Mouse (Mus musculus) Patski (cell line): ENCODE results near the gene Snapc2. TPM values are rescaled to one million over a fixed set of nuclear protein-coding genes. Genes with fewer than 3 reads are reported as not detected.
A peak's percentile ranks its signal among the peaks of the same experiment; 100 is the strongest.

ENCODE experiments used
- ATAC-seq: fragments of 100-300 bp; one replicate; pipeline ENCODE4 v1.8.0; 2021
- CTCF ChIA-PET: fragments of 350-600 bp; sonication (Branson Sonifier 250); formaldehyde crosslinking; loops from one replicate; lab custom pipeline; 2022; ENCODE audit warnings: inconsistent platforms; lab: Charles Lee
- POLR2A ChIA-PET: fragments of 350-600 bp; sonication (Branson Sonifier 250); formaldehyde crosslinking; loops from one replicate; lab custom pipeline; 2022; ENCODE audit warnings: antibody characterized with exemption, inconsistent platforms; lab: Charles Lee
- DNase-seq: peaks from one replicate; pipeline ENCODE4 v3.0.0-alpha.2; 2011; ENCODE audit warnings: low read depth, low spot score
- H3K27me3 ChIP-seq: fragments of 371-371 bp; one replicate; pipeline ENCODE4 v1.5.1; 2021
- CTCF ChIP-seq: fragments of 100-300 bp; IDR thresholded peaks from one replicate; pipeline ENCODE4 v1.5.1; 2021
- in situ Hi-C: fragments of 300-500 bp; cut with MboI; formaldehyde crosslinking; loops from 3 replicates; pipeline ENCODE4 v1.11.1; 2018; ENCODE audit warnings: low pct_unique_long_range_greater_than_20kb, mixed read lengths
- polyA plus RNA-seq: library from polyadenylated mRNA; unstranded; gene quantifications from one replicate; pipeline ENCODE4 v1.2.3, GENCODE M21; 2021

Snapc2 gene
- polyA plus RNA-seq, 1 experiment from 2014 or later: 42.7 TPM

GRCm38 (mm10) chr8:4237814-4238433, 15.0 kb upstream of the Snapc2 start:
- H3K27me3 ChIP-seq: no peaks in the 10 kb centered on the region
- in situ Hi-C loops: no loop called here
- ChIA-PET CTCF (interaction anchor here (0.7 to 4.8 kb wide), 6 partner anchors 9 to 38 kb away, joined by 3 to 37 read pairs (median 4); partner anchors contain the start of gene Tgfbr3l), POLR2A (interaction anchor here (0.7 to 3.7 kb wide), 2 partner anchors 12 to 65 kb away, joined by 3 to 20 read pairs; partner anchors contain the start of gene Tgfbr3l)
- DNase-seq (no peak), ATAC-seq (no peak)
- TF ChIP-seq CTCF: no peak

GRCm38 (mm10) chr8:4238434-4239192, 14.3 kb upstream of the Snapc2 start, which contains the start of the genes Map2k7 and Gm49320:
Gene Map2k7 (plus strand): TSS chr8:4238740.
Gene Gm49320 (plus strand): TSS chr8:4238865.
- in situ Hi-C loops: no loop called here
- ATAC-seq: peak; percentile 87
- TF ChIP-seq CTCF: no peak
- ChIA-PET CTCF (interaction anchor here (0.7 to 4.8 kb wide), 5 partner anchors 10 to 39 kb away, joined by 3 to 37 read pairs (median 3); partner anchors contain the start of gene Tgfbr3l), POLR2A (interaction anchor here (0.7 to 3.7 kb wide), 5 partner anchors 11 to 65 kb away, joined by 3 to 20 read pairs (median 3); partner anchors contain the start of gene Tgfbr3l)
- peak; percentile 98 for DNase-seq
- H3K27me3 ChIP-seq: no peaks in the 10 kb centered on the region

GRCm38 (mm10) chr8:4239193-4239890, 13.5 kb upstream of the Snapc2 start:
- ATAC-seq (no peak), DNase-seq (no peak)
- ChIA-PET POLR2A (interaction anchor here (0.9 to 3.7 kb wide), 4 partner anchors 10 to 37 kb away, joined by 3 to 20 read pairs (median 3); partner anchors contain the start of gene Tgfbr3l), CTCF (interaction anchor here (1.5 to 4.8 kb wide), 3 partner anchors 10 to 39 kb away, joined by 3 to 37 read pairs (median 12); partner anchors contain the start of gene Tgfbr3l)
- no peaks in the 10 kb centered on the region for H3K27me3 ChIP-seq
- in situ Hi-C loops: no loop called here
- no peak for TF ChIP-seq CTCF

GRCm38 (mm10) chr8:4245061-4245460, 7.8 kb upstream of the Snapc2 start:
- no peak for DNase-seq
- POLR2A ChIA-PET: no interaction called here
- H3K27me3 ChIP-seq: no peaks in the 10 kb centered on the region
- ATAC-seq: no peak
- no peak for TF ChIP-seq CTCF
- in situ Hi-C loops: no loop called here
- CTCF ChIA-PET: interaction anchor here (1.2 to 2.1 kb wide), 2 partner anchors 32 to 52 kb away, joined by 3 to 5 read pairs; no protein-coding TSS in a partner anchor

DNA sequence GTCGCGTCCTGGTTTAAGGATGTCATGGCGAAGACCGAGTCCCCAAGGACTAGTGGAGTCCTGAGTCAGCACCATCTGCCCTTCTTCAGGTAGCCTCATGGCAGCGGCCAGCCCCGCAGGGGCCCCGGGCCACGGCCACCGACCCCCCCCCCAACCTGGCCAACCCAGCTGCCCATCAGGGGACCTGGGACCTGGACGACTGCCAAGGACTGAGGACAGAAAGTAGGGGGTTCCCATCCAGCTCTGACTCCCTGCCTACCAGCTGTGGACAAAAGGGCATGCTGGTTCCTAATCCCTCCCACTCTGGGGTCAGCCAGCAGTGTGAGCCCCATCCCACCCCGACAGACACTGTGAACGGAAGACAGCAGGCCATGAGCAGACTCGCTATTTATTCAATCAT, 7.1 kb upstream of the Snapc2 start:
- no peak for ATAC-seq

GRCm38 (mm10) chr8:4247241-4247640, 5.6 kb upstream of the Snapc2 start:
- in situ Hi-C loops: no loop called here
- H3K27me3 ChIP-seq: no peaks in the 10 kb centered on the region
- TF ChIP-seq CTCF: no peak
- DNase-seq: no peak
- ChIA-PET CTCF (interaction anchor here (5.0 kb wide), 1 partner anchor 7 kb away, joined by 37 read pairs; the partner anchor contains the start of genes Gm49320 and Map2k7), POLR2A (no interaction called here)
- ATAC-seq: no peak

More for the DNA sequence above, 7.1 kb upstream of the Snapc2 start:
- no peak for DNase-seq
- ChIA-PET CTCF (interaction anchor here (2.1 kb wide), 1 partner anchor 33 kb away, joined by 5 read pairs; no protein-coding TSS in a partner anchor), POLR2A (no interaction called here)
- no peak for TF ChIP-seq CTCF
- no peaks in the 10 kb centered on the region for H3K27me3 ChIP-seq
- in situ Hi-C loops: no loop called here

DNA sequence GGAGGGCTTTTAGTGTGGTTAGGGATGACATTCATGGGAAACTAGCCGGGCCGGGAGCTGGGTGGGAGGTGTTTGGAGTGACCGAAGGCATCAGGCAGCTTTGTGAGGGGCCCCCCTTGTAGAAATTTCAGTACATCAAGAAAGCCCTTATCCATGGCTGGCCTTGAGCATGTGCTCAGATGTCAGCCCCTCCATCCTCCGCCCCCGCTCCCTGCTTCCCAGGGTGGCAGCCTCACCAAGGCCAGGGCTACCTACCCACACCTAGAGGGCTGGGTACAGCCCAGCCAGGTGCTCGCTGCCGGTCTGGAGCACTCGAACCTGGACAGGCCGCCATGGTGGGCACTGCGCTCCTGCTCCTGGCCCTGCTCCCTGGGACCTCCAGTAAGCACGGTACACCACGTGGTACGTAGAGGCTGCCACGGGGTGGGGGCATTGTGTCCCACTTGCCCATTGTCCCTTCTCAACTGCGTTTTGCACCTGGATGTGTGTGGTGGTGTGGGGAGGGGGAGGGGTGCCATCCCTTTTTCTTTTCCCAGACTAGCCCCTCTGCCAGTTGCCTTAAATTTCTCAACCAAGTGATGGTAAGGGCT, 4.8 kb upstream of the Snapc2 start, which contains the start of gene Tgfbr3l:
Gene Tgfbr3l, plus strand, starts transcription at position 264 of the 590 bp plus-strand sequence.
- ChIA-PET POLR2A (interaction anchor here (3.8 kb wide), 1 partner anchor 8 kb away, joined by 20 read pairs; the partner anchor contains the start of genes Gm49320 and Map2k7), CTCF (interaction anchor here (5.0 kb wide), 1 partner anchor 8 kb away, joined by 37 read pairs; the partner anchor contains the start of genes Gm49320 and Map2k7)
- DNase-seq (no peak), ATAC-seq (no peak)
- in situ Hi-C loops: no loop called here
- no peak for TF ChIP-seq CTCF
- H3K27me3 ChIP-seq: no peaks in the 10 kb centered on the region

GRCm38 (mm10) chr8:4249213-4249612, 3.7 kb upstream of the Snapc2 start:
- no peak for TF ChIP-seq CTCF

DNA sequence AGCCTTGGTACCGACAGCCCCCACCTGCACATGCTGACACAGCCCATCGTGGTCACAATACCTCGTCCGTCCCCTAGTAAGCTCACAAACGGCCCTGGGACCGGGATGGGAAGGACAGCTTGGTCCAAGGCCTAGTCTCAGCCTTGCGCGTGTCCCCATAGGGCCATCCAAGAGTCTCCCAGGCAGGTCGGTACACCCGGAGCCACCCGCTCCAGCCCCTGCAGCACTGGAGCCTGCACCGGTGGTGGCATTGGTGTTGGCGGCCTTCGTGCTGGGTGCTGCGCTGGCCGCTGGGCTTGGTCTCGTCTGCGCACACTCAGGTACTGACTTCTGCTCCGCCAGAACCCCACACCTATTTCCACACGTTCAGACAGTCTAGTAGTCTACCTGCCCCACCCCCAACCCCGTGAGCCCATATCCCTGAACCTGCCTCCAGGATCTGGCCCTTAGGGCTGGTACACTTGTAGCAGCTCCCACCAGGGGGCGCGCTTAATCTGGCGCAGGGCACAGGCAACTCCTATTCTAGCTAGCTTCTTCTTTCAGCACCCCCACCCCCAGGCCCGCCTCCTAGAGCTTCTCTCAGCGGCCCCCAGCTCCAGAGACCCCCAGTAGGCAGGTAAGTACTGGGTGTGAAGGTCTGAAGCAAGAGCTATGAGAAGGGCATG, 2.4 kb upstream of the Snapc2 start:
- in situ Hi-C loops: loop anchor here (5.0 kb wide), 1 partner anchor 122 kb away; no protein-coding TSS in a partner anchor
- DNase-seq (no peak), ATAC-seq (peak; percentile 46)
- no peak for TF ChIP-seq CTCF
- CTCF ChIA-PET: interaction anchor here (0.7 to 5.0 kb wide), 14 partner anchors 11 to 122 kb away, joined by 3 to 37 read pairs (median 4); partner anchors contain the start of genes Gm49320 and Map2k7
- no peaks in the 10 kb centered on the region for H3K27me3 ChIP-seq
- POLR2A ChIA-PET: interaction anchor here (0.9 to 3.8 kb wide), 2 partner anchors 11 to 15 kb away, joined by 3 to 20 read pairs; partner anchors contain the start of genes Gm49320 and Map2k7

More at GRCm38 (mm10) chr8:4249213-4249612, 3.7 kb upstream of the Snapc2 start:
- in situ Hi-C loops: no loop called here
- H3K27me3 ChIP-seq: no peaks in the 10 kb centered on the region
- DNase-seq: no peak
- ChIA-PET CTCF (interaction anchor here (1.8 to 5.0 kb wide), 2 partner anchors 9 to 14 kb away, joined by 10 to 37 read pairs; partner anchors contain the start of genes Gm49320 and Map2k7), POLR2A (interaction anchor here (0.5 to 3.8 kb wide), 2 partner anchors 10 to 121 kb away, joined by 3 to 20 read pairs; partner anchors contain the start of genes Gm49320 and Map2k7)
- no peak for ATAC-seq
